Mouse (Mus musculus): ENCODE results near the gene Plxna2.

- TF ChIP-seq EP300 (IDR thresholded peaks at IDR 0.05; ENCODE audit: low read depth) (no peak), CTCF (IDR thresholded peaks at IDR 0.05; ENCODE audit: low read depth) (no peak)
These were observed 37.5 kb upstream of the Plxna2 start for GRCm38 (mm10) chr1:194580539-194580938.
